Mouse (Mus musculus) adrenal gland, adult 8-10 months (tissue): ENCODE measurements around the gene Map2k2. TPM values are rescaled to one million over a fixed set of nuclear protein-coding genes. Genes with fewer than 3 reads are reported as not detected.
A peak's percentile ranks its signal among the peaks of the same experiment; 100 is the strongest.
"Not testable (repeated sequence)": the region's sequence is repeated elsewhere in the genome, so short reads cannot be mapped to it uniquely, and the experiment has no call there.

Source experiments
- DNase-seq: peaks from one replicate; pipeline ENCODE4 v3.0.0; 2022
- microRNA-seq, 2 experiments: library from miRNA; unstranded; fragments of <30 nt; microRNA quantifications; one replicate each; pipeline ENCODE4 v1.2.0; 2022
- total RNA-seq, 4 experiments: library from RNA; stranded (reverse); gene quantifications; 2 replicates each; pipeline ENCODE4 v1.2.4; 2022

Map2k2 gene
- total RNA-seq, 4 experiments from 2014 or later, result 169 to 227 (median 204) TPM

DNA sequence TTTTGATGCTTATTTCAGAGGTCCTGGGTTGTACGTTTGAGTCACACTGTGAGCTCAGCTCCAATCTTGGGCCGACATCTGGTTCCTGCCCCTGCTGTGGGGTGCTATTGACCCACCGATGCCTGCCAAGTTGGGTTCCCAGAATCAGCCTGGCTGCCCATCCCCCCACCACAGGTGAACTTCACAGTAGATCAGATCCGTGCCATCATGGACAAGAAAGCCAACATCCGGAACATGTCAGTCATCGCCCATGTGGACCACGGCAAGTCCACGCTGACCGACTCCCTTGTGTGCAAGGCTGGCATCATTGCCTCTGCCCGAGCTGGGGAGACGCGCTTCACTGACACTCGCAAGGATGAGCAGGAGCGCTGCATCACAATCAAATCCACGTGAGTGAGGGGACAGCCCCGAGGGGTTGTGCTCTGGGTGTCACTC lies 71.8 kb downstream of the Map2k2 start:
- DNase-seq, result no peak

DNA sequence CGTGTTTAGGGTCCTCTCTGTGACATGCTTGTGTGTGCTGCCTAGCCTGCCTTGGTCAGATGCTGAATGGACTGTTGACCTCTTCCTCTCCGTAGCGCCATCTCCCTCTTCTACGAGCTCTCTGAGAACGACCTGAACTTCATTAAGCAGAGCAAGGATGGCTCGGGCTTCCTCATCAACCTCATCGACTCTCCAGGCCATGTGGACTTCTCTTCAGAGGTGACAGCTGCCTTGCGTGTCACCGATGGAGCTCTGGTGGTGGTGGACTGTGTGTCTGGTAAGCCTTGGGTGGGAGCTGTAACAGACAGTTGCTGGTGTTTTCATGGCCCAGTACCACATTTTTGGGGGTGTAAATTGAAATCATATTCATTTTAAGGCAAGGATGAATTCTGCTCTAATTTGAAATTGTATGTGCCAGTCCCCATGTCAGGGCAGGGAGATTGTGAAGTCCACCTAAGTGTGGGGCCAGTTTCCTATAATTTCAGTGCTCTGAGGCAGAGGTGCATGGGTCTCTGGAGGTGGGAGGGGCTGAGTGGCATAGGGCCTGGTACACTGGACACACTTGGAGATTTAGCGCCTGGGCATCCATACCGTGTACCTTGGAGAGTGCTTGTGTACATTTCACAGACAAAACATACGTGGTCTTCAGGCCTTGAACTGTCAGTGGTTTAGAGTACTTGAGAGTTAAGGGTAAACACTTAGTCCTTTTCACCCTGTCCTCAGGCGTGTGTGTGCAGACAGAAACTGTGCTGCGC lies 72.4 kb downstream of the Map2k2 start:
- no peak for DNase-seq

DNA sequence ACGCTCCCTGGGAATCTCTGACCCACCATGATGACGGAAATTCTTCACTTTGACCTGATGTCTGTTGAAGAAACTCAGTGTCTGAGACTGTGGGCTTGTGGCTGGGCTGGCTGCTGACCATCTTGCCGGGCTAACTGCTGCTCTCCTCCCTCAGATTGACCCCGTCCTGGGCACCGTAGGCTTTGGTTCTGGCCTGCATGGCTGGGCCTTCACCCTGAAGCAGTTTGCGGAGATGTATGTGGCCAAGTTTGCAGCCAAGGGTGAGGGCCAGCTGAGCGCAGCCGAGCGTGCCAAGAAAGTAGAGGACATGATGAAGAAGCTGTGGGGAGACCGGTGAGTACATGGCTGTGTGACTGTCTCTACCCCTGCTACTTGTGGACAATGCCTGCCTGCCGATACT lies 73.2 kb downstream of the Map2k2 start:
- no peak for DNase-seq

DNA sequence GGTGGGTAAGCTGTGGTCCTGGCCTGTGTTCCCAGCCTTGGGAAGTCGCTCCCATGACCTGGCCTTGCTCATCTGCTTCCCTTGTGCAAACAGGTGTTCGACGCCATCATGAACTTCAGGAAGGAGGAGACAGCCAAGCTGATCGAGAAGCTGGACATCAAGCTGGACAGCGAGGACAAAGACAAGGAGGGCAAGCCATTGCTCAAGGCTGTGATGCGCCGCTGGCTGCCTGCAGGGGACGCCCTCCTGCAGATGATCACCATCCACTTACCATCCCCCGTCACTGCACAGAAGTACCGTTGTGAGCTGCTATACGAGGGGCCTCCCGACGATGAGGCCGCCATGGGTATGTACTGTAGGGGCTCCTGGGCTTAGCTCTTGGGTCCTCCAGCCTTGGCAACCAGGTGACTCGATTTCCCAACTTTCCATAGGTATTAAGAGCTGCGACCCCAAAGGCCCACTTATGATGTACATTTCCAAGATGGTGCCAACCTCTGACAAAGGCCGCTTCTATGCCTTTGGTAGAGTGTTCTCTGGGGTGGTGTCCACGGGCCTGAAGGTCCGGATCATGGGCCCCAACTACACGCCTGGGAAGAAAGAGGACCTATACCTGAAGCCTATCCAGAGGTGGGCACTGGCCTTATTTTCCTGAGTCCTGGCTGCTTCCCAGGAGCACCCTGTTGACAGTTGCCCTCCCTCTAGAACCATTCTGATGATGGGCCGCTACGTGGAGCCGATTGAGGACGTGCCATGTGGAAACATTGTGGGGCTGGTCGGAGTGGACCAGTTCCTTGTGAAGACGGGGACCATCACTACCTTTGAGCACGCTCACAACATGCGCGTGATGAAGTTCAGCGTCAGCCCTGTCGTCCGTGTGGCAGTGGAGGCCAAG lies 74.0 kb downstream of the Map2k2 start:
- no peak for DNase-seq

DNA sequence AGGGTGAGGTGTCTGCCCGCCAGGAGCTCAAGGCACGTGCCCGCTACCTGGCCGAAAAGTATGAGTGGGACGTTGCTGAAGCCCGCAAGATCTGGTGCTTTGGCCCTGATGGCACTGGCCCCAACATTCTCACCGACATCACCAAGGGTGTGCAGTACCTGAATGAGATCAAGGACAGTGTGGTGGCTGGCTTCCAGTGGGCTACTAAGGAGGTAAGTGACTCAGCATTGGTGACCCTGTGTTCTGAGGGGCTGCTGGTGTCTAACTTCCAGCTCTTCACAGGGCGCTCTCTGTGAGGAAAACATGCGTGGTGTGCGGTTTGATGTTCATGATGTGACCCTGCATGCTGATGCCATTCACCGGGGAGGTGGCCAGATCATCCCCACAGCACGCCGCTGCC lies 75.2 kb downstream of the Map2k2 start:
- DNase-seq, result no peak

DNA sequence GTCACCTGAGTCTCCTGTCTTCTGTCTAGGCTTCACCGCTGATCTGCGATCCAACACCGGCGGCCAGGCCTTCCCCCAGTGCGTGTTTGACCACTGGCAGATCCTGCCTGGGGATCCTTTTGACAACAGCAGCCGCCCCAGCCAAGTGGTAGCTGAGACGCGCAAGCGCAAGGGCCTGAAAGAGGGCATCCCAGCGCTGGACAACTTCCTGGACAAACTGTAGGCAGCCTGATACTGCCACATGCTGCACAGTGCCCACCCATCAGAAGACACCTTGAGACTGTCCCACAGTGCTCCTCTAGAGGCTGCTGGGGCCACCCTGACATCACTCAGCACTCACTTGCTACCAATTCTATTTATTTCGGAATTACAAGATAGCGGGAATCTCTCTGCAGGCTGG lies 76.1 kb downstream of the Map2k2 start:
- DNase-seq, result not testable (repeated sequence)

DNA sequence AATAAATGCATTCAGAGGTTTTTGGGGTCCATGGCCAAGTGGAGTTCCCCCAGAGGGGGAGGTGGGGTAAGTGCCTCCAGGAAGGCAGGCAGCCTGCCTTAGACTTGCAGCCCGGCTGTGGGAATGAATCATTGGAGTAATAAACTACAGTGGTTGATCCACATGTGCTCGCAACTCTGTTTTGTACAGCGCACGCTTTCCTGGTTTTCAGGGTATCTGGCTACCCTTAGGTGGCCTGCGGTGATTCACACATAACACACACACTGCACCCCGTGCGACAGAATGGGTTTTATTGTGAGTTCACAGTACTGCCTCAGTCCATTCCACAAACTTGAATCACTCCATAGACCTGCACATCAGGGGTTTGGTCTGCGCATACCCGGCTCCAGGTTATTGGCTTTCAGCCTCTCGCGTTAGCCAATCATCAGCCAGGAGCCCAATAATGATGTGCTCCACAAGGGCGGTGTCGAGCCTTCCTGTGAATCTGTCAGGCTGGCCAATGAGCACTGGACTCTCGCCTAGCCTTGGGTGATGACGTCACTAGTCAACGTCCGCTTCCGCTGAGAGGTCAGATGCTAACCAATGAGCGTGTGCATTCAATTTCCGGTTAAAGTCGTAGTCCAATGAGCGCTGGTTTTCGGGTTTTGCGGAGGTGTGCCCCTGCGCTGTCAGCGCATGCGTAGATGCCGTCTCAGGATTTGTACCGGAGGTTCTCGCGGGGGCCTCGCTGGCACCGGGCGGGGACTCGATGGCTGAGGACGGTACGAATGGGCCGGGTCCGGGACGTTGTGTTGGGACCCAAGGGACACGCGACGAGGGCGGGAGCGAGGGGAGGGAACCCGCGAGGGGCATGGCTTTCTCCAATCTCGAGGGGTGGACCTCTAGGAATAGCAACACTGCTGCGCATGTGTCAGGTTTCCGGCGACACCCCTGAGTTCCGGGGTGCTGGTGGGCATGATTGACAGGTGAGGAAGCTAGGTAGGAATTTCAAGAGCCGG lies 76.9 kb downstream of the Map2k2 start, which contains the start of gene Dapk3:
Gene Dapk3, plus strand, starts transcription at position 670 of the 998 bp plus-strand sequence.
- DNase-seq, result peak; percentile 98

Small RNA genes within 50 kb of the gene (microRNA-seq; reads per million reads assigned to microRNA genes)
- gene Mir5615-1, result 0 reads per million in 2 experiments
- gene Mir5615-2, result 0 reads per million in 2 experiments

Other genes starting within 250 kb of the Map2k2 start
- gene Tmprss9, start 234.1 kb upstream of the Map2k2 start, total RNA-seq, result under 1 TPM in 1 of 4 experiments, not detected in 3; 0.18 TPM
- gene Timm13, start 204.9 kb upstream of the Map2k2 start, total RNA-seq, result 100 to 1,000 TPM; 154 to 235 (median 185) TPM
- gene Lmnb2, start 187.7 kb upstream of the Map2k2 start, total RNA-seq, result 10 to 100 TPM; 10.0 to 17.2 (median 15.2) TPM
- 100 to 1,000 TPM in 1 of 4 experiments, 10 to 100 TPM in 3; 17.5 to 112 (median 73.6) TPM for gene Gadd45b, start 175.8 kb upstream of the Map2k2 start, total RNA-seq
- gene Gng7, start 91.0 kb upstream of the Map2k2 start, total RNA-seq, result 10 to 100 TPM in 2 of 4 experiments, 1 to 10 TPM in 2; 9.4 to 16.6 (median 12.9) TPM
- gene Diras1, start 80.3 kb upstream of the Map2k2 start, total RNA-seq, result 1 to 10 TPM; 3.6 to 6.5 (median 4.4) TPM
- gene Slc39a3, start 68.5 kb upstream of the Map2k2 start, total RNA-seq, result 10 to 100 TPM; 50.7 to 86.9 (median 66.5) TPM
- gene Sgta, start 45.7 kb upstream of the Map2k2 start, total RNA-seq, result 100 to 1,000 TPM; 185 to 247 (median 197) TPM
- gene Thop1, start 35.9 kb upstream of the Map2k2 start, total RNA-seq, result 10 to 100 TPM; 43.6 to 59.2 (median 45.7) TPM
- 1 to 10 TPM in 2 of 4 experiments, under 1 TPM in 2; 0.35 to 2.7 (median 1.3) TPM for gene Creb3l3, start 7.0 kb upstream of the Map2k2 start, total RNA-seq
- gene Zbtb7a, start 29.3 kb downstream of the Map2k2 start, total RNA-seq, result 10 to 100 TPM; 86.5 to 94.0 (median 92.3) TPM
- gene Pias4, start 62.0 kb downstream of the Map2k2 start, total RNA-seq, result 10 to 100 TPM; 22.8 to 32.5 (median 30.1) TPM
- gene Eef2, start 70.7 kb downstream of the Map2k2 start, total RNA-seq, result 1,000 to 10,000 TPM; 1,447 to 1,655 (median 1,598) TPM
- gene Dapk3, start 77.1 kb downstream of the Map2k2 start, total RNA-seq, result 10 to 100 TPM; 67.7 to 88.0 (median 81.8) TPM
- not detected for gene 4930442H23Rik, start 77.9 kb downstream of the Map2k2 start, total RNA-seq
- not detected for gene Nmrk2, start 96.1 kb downstream of the Map2k2 start, total RNA-seq
- gene Atcay, start 124.9 kb downstream of the Map2k2 start, total RNA-seq, result 1 to 10 TPM; 3.8 to 6.4 (median 4.4) TPM
- 10 to 100 TPM; 27.6 to 35.6 (median 30.0) TPM for gene Zfr2, start 127.2 kb downstream of the Map2k2 start, total RNA-seq
- 1 to 10 TPM in 3 of 4 experiments, under 1 TPM in 1; 0.67 to 2.1 (median 1.5) TPM for gene Matk, start 147.0 kb downstream of the Map2k2 start, total RNA-seq
- gene Mrpl54, start 161.0 kb downstream of the Map2k2 start, total RNA-seq, result 100 to 1,000 TPM; 100 to 139 (median 113) TPM
- 10 to 100 TPM; 61.9 to 72.3 (median 66.4) TPM for gene Apba3, start 161.0 kb downstream of the Map2k2 start, total RNA-seq
- under 1 TPM; 0.22 to 0.81 (median 0.29) TPM for gene Tjp3, start 185.7 kb downstream of the Map2k2 start, total RNA-seq
- 10 to 100 TPM; 42.6 to 61.1 (median 53.3) TPM for gene Pip5k1c, start 187.0 kb downstream of the Map2k2 start, total RNA-seq
- gene Cactin, start 215.2 kb downstream of the Map2k2 start, total RNA-seq, result 10 to 100 TPM; 37.7 to 47.5 (median 42.5) TPM
- 10 to 100 TPM; 35.6 to 52.1 (median 42.0) TPM for gene Tbxa2r, start 222.8 kb downstream of the Map2k2 start, total RNA-seq
- 10 to 100 TPM in 2 of 4 experiments, 1 to 10 TPM in 2; 3.7 to 17.7 (median 9.3) TPM for gene Gipc3, start 237.4 kb downstream of the Map2k2 start, total RNA-seq
- gene Hmg20b, start 244.6 kb downstream of the Map2k2 start, total RNA-seq, result 100 to 1,000 TPM in 3 of 4 experiments, 10 to 100 TPM in 1; 94.2 to 121 (median 112) TPM